In genomic region chr5:134750469-134750868, GRCm38 (mm10) we compare ENCODE assay signal across 19 mouse cellular contexts. TPM values are rescaled to one million over a fixed set of nuclear protein-coding genes. Genes with fewer than 3 reads are reported as not detected.
"Had no signal": no experiment of that assay in that cellular context is flagged by ENCODE, and none has a peak within 500 bp of the region (broad histone marks: within the 10 kb centered on the region; RNA-seq: fewer than 3 reads in every experiment).

No protein-coding gene starts in this region.

- H3K9ac ChIP-seq: liver, embryonic 13.5 days; midbrain, embryonic 15.5 days; neural tube, embryonic 12.5 days had no signal

- H3K9me3 ChIP-seq: liver, embryonic 13.5 days; megakaryocyte, embryonic 14.5 days; midbrain, embryonic 15.5 days; neural tube, embryonic 12.5 days had no signal

- H3K27ac ChIP-seq: left cerebral cortex, adult 2 months; liver, embryonic 13.5 days; midbrain, embryonic 15.5 days; neural tube, embryonic 12.5 days had no signal

- H3K36me3 ChIP-seq: liver, embryonic 13.5 days; midbrain, embryonic 15.5 days; neural tube, embryonic 12.5 days had no signal

- H3K27me3 ChIP-seq: midbrain, embryonic 15.5 days had no signal

- ATAC-seq: intestine, postnatal 0 days; lung, postnatal 0 days; midbrain, embryonic 15.5 days had no signal

- DNase-seq: kidney, adult 8-10 months; kidney, postnatal 25 days; liver; liver, embryonic 13.5 days; lung, adult 18-20 months; lung, postnatal 4 days; right cerebral cortex, postnatal 4 days; spleen, adult 18-20 months; thymus, adult 18-20 months; thymus, postnatal 25 days had no signal

- H3K4me3 ChIP-seq: left cerebral cortex, adult 2 months; liver, embryonic 13.5 days; megakaryocyte, embryonic 14.5 days; midbrain, embryonic 15.5 days; neural tube, embryonic 12.5 days had no signal

- H3K4me2 ChIP-seq: liver, embryonic 13.5 days; midbrain, embryonic 11.5 days; midbrain, embryonic 15.5 days; neural tube, embryonic 12.5 days had no signal

RNA-seq across cellular contexts. Expression of gene Eln, which starts 3.3 kb away (rescaled TPM):
- total RNA-seq: monocyte, adult 5-6 weeks; neutrophil, adult 5-6 weeks had no signal
